Mouse (Mus musculus) cerebellum, adult 11 months (tissue): Measurements from ENCODE around the gene Ankrd10.
"Not testable (repeated sequence)": the region's sequence is repeated elsewhere in the genome, so short reads cannot be mapped to it uniquely, and the experiment has no call there.

Source experiments
- DNase-seq: peaks from one replicate; pipeline ENCODE4 v3.0.0; 2022

Ankrd10 gene

DNA sequence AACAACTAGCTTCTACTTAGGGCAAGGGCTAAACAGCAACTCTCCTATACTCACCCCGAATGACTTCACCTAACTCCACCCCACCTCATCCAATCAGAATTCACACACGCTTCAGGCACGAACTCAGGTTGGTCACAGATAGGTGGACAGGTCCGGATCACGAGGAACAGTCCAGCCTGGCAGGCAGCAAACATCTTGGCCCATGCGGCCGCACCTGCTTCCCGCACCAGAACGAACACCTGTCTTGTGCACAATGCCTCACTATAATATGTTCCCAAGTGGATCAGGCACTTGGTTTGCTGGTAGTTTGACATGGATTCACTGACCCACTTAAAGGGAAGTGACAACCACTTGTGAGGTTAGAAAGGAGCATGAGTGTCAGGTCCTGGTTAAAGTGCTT is 26.7 kb downstream of the Ankrd10 start:
- no peak for DNase-seq

DNA sequence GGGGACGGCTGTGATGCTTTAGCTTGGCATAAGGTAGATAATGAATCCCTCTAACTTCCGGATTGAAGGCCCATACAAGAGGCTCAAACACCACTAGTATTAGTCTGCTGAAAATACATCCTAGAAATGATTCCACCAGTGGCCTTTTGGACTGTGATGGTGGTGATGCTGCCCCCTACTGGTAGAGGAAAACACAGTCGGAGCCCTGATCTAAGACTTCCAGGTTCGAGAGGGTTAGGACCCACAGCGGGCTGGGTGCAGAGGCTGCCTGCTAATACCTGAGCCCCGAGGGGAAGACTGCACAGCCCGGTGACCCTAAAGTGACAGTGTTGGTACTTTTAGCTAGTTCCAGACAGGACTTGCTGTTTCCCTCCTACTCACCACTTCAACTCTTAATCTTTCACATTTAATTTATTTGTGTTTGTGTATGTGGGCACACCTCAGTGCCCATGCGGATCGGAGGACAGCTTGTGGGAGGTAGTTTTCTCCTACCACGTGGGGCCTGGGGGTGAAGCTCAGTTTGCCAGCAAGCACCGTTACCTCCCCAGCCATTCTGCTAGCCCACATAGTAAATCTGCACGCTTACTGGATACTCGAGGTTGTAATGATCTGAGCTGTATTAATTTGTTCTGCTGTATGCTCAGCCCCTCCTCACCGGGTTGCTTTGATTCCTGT is 33.4 kb downstream of the Ankrd10 start:
- peak; percentile 42 for DNase-seq

DNA sequence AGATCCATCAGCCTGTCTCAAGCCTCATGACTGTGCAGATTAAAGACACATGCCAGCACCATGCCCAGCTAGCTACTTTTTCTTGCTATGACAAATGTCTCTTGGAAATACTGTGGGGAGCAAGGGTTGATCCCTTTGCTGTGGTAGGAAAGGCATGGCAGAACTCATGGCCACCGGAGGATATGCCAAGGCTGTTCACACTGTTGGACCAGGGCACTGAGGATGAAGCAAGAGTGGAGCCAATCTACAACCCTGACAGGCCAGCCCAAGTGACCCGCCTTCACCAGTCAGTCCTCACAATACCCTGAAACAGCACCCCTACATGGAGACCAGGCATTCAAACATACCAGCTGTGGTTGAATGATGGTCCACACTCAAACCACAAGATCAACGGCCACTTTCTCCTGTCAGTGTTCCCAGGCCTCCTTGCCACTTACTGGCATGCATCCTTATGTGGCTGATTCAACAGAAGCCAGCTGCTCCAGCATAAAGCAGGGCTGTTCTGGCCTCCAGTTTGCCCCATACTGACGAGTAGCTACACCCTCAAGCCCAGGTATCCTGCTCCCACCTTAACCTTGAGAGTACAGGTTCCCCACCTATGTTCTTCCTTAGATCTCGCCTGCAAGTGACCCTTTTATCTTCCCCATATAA is 35.1 kb downstream of the Ankrd10 start:
- no peak for DNase-seq

DNA sequence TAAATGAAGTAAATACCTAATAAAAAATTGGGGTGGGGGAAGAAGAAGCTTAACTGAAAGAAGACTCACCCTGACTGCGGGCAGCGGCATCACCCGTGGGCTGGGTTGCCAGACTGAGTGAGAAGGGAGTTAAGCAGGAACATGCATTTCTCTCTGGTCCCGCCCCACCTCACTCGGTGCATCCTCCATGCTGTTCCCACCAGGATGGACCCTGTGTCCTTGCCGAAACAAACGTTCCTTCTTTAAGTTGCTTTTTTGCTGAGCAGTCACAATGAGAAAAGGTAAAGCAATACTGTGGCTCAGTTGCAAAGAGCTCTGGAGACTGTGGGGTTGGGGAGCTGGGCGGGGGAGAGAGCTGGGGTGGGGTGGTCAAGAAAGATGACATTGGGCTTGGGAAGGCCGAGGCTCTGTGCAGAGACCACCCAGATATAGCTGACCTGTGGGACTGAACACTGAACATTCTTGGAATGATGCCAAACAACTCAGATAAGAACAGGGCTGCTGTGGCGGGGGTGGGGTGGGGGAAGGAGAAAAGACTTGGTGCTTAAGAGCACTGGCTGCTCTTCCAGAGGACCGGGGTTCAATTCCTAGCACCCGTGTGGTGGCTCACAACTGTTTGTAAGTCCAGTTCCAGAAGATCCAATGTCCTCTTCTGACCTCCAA is 42.2 kb downstream of the Ankrd10 start:
- DNase-seq: no peak

DNA sequence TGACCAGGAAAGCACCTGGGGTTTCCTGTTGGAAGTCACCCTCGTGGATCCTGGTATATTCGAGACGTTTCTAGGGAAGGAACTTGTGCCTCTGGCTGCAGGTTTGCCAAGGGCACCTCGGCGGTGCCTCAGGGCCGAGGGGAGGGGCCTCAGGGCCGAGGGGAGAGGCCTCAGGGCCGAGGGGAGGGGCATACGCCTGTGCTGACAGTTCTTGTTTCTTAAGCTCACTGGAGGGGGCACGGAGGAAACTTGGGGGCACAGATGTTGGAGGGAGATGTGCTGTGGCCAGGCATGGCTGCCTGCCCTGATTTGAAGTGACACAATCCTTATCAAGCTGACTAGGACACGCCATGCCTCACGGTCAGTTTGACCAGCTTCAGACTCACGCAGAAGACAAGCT is 43.3 kb downstream of the Ankrd10 start:
- DNase-seq: no peak

DNA sequence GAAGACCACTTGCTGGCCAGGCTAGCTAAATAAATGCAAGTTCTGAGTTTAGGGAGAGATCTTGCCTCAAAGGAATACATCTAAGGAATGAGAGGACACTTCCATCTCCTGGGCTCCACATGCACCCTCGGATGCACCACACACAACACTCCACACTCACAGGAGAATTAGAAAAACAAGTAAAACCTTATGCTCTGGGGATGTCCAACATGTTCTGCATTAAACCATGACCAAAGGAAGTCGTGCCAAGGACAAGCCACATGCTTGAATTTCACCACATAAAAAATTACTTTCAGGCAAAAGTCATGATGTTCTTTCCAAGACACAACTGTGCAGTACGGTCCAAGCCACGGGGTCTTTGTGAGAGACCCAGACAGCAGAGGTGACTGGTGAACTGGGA is 43.7 kb downstream of the Ankrd10 start:
- no peak for DNase-seq

DNA sequence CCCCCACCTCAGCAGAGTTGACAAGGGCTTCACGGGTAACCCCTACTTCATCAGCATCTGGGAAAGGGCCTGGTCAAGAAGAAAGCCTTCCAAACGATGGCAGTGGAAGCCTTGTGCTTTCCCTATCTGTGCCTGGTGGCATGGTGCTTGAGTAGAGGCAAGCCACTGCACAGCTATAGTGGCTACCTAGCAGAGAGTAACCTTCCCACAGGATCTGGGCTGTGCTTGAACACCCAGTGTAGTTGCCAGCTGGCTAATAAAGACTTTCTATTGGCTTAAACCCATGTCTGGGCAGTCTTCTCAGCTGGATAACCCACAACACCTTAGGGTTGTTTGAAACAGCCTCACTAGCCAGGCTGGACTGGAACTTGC is 49.2 kb downstream of the Ankrd10 start:
- DNase-seq: no peak

DNA sequence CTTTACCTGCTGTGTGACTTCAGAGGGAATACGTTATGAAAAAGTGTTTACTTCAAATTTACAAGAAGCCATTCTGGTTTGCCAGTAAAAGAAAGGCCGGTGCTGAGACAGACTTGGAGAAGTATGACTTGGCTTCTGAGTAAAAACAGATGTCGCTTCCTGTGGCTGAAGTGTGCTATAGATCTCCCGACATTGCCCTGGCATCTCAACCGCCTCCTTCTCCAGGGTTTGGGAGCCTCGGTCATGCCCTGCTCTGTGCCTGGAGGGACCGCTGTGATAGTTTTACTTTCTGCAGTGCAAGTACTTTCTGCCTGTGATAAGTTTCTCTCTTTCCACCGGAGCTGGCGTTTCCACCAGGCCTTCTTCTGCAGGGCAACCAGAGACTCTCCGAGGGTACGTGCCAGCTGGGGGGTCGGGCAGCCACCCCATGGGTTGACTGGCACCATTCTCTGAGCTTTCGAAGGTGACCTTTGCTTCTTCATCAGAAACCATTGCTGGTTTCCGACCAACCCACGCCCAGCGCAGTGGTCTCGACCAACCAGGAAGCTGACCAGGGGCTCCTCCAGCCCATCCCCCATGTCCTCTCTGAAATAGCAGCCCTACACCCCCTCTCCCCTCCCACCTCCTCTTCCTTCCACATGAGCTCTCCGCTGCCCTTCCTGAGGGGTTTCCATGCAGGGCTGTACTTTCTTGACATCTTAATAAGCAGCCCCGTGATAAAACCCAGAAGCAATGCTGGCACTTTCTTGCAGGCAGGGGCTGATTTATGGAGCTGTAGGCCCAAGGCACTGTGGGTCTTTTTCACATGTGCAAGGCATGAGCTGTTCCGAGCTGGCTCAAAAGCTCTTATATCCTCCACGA is 49.8 kb downstream of the Ankrd10 start:
- DNase-seq: no peak

DNA sequence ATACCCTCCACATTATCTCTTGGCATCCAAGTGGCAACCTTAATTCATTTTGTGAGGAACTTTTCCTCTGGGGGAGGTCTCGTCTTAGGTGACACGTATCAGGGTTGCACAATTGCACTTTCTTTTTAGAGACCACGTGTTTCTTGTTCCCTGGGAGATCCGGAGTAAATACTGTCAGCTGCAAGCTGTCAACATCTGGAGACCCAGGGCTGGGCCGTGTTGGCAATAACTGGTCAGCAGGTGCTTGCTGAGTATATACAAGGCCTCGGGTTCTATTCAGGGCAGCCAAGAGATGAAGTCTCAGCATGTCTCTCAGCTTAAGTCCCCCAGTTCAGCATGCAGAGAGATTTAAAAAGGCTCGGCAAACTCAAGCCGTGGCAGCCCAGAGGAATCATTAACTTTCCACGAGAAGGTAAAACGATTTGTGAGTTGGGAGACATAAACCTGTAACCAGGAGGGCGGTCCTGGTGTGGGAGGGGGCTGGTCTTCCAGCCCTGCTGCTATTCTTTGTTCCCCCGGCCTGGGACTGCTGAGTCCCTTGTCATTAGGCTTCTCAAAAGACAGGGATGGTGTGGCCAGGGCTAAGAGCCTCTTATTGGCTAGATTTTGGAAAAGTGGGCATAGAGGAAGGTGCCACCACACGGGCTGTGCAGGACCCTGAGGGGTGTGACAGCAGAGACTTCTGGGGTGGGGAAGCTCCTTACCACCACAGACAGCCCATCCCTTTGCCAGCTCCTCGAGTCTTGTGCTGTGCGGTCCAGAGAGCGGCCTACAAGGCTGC is 59.8 kb downstream of the Ankrd10 start:
- DNase-seq: no peak

DNA sequence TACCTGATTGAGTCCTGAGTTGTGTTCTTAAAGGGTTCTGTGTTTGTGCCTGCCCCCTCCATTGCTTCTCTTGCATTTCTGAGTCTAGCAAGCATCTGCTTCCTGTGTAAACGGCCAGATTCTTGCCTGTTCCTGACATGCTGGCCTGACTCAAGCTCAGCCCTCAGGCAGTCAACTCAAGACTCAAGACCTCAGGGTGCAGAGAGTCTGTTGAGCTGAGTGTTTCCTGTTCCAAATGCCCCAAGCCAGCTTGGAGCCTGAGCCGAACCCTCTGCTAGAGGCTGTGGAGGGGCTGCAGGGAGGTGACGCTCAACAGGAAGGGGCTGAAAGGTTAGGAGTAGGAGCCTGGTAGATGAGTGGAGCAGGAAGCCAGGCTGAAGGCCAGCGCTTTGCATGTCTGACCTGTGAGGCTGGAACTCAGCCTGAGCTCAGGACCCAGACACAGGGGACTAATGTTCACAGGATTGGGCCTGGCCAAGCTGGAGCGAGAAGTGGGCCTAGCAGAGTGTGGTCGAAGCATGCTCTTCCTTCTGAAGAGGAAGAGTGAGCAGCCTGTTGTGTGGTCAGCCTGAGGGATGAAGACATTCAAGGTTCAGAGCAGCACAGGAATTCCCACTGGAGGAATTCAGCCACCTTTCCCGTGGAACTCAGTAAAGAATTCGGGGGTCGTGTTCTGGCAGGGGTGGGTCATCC is 60.5 kb downstream of the Ankrd10 start:
- no peak for DNase-seq

DNA sequence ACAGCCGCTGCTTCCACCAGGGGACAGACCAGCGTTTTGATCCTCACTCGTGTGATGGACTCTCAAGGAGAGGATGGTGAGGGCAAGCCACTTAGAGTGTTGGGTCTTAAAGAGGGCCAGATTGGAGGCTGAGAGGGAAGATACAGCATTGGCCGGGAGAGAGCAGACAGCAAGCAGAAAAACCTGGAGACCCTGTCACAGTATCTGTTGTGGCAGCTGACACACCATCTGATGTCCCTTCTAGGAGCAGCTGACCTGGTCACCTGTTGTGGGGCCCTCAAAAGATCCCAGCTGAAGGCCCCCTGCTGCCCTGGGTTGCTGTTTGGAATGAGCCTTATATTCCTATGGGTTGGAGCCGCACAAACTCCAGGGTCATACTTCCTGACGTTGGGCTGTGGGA is 63.1 kb downstream of the Ankrd10 start:
- no peak for DNase-seq

DNA sequence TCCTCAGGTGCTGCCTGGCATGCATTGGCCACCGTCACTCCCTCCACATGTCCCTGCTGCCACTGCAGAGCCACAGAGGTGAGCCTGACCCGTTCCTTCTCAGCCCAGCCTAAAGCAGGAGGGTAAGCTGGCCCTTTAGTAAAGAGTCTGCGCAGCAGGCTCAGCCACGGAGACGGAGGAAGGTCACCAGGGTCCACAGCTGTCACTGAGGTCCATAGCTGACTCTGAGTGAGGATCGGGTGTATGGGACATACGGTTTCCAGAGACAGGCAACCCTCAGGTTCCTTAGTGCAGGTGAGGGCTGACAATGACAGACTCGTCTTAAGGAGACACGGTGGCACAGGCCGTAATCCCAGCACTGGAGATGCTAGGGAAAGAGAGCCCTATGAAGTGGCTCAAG is 63.6 kb downstream of the Ankrd10 start:
- no peak for DNase-seq

DNA sequence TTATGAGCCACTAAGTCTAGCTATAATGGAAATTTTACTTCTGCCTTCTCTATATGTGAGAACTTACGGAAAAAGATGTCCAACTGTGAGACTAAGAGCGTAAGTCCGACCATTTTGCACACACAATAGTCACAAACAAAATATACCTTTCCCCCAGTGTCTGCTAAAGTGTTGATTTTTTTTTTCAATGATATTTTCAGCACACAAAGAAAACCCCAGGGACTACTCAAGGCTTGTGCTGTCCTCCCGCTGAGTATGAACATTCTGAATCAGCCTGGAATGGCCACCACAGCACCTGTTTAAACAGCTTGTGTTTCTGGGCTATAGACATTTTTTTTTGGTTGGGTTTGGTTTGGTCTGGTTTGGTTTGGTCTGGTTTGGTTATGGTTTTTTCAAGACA is 64.8 kb downstream of the Ankrd10 start:
- DNase-seq: no peak

DNA sequence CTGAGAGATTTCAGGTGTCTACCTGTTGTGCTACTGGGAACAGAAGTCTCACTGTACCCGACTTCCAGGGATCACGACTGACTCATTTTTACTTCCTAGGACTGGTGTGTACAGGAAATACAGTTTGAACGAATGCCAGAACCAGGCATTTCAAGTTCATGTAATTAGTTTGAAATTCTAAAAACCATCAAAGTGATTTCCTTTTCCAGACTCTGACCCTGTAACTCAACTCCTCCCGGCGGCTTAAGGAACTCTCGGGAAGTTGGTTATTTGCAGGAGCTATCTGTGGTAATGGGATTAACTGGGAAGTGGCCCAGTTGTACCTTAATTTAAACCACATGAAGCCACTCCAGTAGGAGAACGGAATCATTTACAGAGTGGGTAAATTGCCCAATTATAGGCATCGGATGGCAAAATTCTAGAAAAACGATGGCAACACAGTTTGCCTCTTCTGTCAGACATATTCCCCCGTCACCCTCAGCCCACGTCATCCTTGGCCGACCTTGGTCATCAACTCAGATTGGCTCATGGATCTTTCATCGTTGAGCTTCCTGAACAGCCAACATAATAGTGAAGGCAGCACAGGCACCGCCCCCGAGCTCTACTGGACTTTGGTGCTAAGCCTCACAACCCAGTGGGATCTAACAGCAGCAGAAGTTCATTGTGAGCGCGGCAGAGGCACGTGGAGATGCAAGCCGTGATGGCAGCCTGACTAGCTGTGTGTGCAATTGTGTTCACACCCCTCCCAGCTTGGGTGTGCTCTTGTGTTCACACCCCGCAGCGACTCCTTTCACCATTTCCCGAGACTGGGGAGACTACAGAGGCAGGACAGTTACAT is 66.1 kb downstream of the Ankrd10 start:
- no peak for DNase-seq

DNA sequence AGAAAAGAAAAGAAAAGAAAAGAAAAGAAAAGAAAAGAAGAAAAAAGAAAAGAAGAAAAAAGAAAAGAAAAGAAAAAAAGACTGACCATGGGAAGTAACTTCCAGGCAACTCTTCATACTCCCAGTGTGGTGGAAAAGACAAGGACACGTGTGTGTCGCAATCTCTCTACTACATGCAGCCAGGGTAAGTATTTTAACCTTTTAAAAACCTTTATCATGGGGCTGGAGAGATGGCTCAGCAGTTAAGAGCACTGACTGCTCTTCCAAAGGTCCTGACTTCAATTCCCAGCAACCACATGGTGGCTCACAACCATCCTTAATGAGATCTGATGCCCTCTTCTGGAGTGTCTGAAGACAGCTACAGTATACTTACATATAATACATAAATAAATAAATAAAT is 67.4 kb downstream of the Ankrd10 start:
- DNase-seq: not testable (repeated sequence)

DNA sequence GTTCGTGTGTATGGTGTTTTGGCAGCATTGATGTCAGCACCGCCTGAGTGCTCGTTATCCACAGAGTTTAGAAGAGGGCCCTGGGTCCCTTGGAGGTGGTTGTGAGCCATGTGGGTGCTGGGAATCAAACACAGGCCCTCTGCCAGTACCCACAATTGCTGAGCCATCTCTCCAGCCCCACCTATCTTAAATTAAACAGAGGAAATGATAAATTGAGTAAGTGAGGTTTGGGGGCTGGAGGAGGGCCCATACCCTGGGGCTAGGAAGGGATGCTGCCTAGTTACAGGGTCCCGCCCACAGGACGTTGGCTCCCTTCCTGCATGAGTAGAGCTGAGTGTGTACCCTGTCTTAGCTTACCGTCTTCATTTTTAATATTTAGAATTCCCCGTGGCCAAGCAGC is 70.8 kb downstream of the Ankrd10 start:
- no peak for DNase-seq

DNA sequence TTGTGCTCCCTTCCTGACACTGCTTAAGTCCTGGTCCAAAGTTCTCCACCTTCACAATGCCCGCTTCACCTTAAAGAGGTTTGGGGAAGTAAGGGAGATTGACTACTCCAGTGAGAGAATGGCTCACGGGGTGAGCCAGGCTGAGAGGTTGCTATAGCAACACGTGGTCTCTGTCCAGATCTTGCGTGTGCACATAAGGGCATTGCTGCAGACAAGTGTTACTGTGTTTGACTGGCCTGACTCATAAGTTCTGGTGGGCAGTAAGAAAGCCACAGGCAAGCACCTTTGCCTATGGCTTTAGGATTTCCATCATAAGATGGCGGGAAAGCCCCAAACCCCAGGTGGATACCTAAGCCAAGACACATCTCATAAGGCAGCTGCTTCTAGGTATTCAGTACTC is 71.3 kb downstream of the Ankrd10 start:
- no peak for DNase-seq
